Mouse (Mus musculus) stomach, postnatal 0 days (tissue): ENCODE data around the gene Pi4k2a.

Source experiments
- CTCF ChIP-seq: IDR thresholded peaks from 2 replicates; pipeline ENCODE4 v1.5.1; 2016; ENCODE audit warnings: antibody characterized with exemption, low read depth, mild to moderate bottlenecking, moderate library complexity
- EP300 ChIP-seq: optimal IDR thresholded peaks from 2 replicates; pipeline ENCODE3; 2016; ENCODE audit warnings: antibody characterized with exemption

DNA sequence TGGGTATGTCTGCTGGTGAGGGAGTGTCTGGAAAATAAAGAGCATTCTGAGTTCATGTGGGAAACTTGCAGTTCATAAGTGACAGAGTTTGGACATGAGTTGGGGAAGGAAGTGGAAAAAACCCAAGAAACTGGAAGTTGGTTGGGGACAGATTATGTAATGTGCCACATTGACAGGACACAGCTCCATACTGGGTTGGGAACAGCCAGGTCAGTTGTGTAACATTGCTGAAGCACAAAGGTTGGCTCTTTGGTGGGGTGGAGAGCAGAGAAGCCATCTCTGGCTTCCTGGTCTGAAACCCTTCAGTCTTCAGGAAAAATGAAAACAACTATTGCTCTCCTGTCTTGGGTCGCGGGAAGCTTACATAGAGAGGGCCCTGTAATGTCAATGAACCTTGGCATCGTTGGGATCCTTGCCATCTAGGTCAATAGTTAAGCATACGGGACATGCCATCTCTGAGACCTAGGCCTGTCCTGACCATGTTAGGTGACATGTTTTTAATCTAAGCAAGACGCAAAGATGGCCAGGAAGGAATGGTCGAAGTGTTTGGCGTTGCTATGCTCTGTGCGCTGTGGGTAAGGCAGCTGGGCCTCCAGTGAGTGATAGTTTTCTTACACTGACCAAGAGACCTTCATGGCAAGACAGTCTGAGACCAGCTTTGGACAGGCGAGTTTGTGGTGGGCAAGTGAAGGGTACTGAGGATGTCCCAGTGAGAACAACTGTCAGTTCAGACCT lies 56.2 kb downstream of the Pi4k2a start:
- no peak for TF ChIP-seq CTCF
- TF ChIP-seq EP300 = no peak
